Mouse (Mus musculus): ENCODE data around the gene Dnm3. TPM values are rescaled to one million over a fixed set of nuclear protein-coding genes. Genes with fewer than 3 reads are reported as not detected.

Gene Dnm3
- polyA plus RNA-seq, 1 experiment from 2014 or later, result 18.7 TPM

DNA sequence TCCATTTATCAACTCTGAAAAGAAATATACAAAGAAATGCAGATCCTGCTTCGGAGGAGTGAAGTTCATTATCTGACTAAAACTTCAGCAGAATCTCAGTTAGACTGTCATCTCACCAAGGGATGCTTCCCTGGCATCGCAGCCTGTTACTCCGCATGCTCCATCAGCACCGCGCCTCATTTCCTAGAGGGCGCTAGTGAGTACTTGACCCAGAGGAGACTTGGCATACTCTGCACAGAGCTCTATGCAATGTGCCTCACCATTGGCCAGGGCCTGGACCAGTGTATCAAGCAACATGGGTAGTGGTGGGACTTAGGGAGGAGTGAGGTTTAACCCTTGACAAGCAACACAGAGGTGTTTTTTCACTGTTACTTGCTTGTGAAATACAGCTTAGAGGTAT is 190.9 kb downstream of the Dnm3 start:
- Histone ChIP-seq H3K36me3 (no peaks in the 10 kb centered on the region), H3K9ac (replicated peaks) (no peak overlapping the region), H3K27ac (no peak overlapping the region), H3K4me2 (no peak overlapping the region), H3K4me3 (replicated peaks) (no peak overlapping the region), H3K27me3 (no peaks in the 10 kb centered on the region), H3K4me1 (replicated peaks) (peaks cover 9% of the 10 kb centered on the region), H3K9me3 (no peaks in the 10 kb centered on the region)
- WGBS, result 56% methylated on average over 6 of the region's 6 CpGs
- ATAC-seq (ENCODE audit: insufficient number of reproducible peaks, insufficient read depth, low FRiP score, low TSS enrichment, low read depth), result no peak

DNA sequence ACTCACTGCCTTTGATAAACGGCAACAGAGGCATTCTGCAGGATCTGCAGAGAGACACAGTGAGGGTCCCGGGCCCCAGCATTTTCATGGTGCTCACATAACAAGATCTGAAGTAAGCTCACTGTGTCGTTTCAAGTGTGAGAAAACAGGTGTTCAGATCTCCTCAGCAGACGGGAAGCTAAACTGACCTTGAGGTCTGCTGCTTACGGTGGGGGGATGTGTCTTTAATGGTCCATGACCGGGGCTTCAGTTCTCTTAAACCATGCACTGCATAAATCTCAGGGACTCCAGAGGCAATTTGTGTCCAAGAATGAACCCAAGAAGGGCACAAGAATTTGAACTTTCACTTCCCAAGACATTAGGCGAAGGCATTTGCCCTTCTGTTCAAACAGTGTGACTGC is 195.9 kb downstream of the Dnm3 start:
- WGBS, result 5% methylated on average over 7 of the region's 7 CpGs
- peak; percentile 83 for ATAC-seq (ENCODE audit: insufficient number of reproducible peaks, insufficient read depth, low FRiP score, low TSS enrichment, low read depth)
- Histone ChIP-seq H3K9ac (replicated peaks) (no peak overlapping the region), H3K4me2 (no peak overlapping the region), H3K9me3 (no peaks in the 10 kb centered on the region), H3K36me3 (no peaks in the 10 kb centered on the region), H3K27ac (peak overlapping the region; percentile 85), H3K27me3 (no peaks in the 10 kb centered on the region), H3K4me3 (replicated peaks) (no peak overlapping the region), H3K4me1 (replicated peaks) (peaks cover 20% of the 10 kb centered on the region)

DNA sequence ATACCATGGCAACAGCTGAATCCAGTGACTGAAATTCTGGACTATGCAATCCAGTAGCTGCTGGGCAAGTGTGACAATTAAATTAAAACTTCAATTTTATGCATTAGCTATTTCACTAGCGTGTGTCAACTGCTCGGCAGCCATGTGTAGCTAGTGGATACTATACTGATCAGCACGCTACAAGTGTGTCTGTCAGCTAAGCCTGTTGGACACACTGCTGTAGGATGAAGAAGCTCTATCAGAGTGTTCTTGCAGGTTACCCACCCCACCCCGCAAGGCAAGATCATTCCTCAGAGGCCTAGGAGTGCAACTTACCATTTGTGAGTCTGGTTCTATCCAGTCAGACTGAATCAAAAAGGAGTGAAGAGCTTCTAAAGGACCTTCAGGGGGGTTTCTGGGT is 197.8 kb downstream of the Dnm3 start:
- 91% methylated on average over 4 of the region's 4 CpGs for WGBS
- Histone ChIP-seq H3K4me2 (no peak overlapping the region), H3K4me1 (replicated peaks) (peaks cover 32% of the 10 kb centered on the region), H3K4me3 (replicated peaks) (no peak overlapping the region), H3K9ac (replicated peaks) (no peak overlapping the region), H3K27me3 (no peaks in the 10 kb centered on the region), H3K27ac (no peak overlapping the region), H3K9me3 (no peaks in the 10 kb centered on the region), H3K36me3 (no peaks in the 10 kb centered on the region)
- ATAC-seq (ENCODE audit: insufficient number of reproducible peaks, insufficient read depth, low FRiP score, low TSS enrichment, low read depth), result no peak

DNA sequence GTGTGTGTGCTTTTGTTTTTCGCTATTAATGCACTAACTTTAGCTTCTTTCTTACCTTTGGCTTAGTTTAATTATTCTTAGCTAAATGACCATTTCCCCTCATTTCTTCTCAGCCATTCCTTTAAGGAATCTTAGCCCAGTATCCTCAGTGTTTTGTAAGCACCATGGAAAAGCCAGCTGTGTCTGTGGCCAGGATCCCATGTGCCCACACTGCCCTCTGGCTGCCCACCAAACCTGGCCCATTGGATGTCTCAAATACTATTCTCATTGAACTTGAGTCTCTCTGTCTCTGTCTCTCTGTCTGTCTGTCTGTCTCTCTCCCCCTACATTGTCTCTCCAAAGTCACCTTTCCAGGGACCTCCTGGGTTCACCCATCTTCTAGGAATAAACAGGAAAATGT is 201.8 kb downstream of the Dnm3 start:
- no peak overlapping the region for H3K4me3 ChIP-seq (replicated peaks)
- no peaks in the 10 kb centered on the region for H3K36me3 ChIP-seq
- 83% methylated on average over 1 of the region's 1 CpGs for WGBS
- H3K4me2 ChIP-seq, result no peak overlapping the region
- no peak overlapping the region for H3K9ac ChIP-seq (replicated peaks)
- no peak for ATAC-seq (ENCODE audit: insufficient number of reproducible peaks, insufficient read depth, low FRiP score, low TSS enrichment, low read depth)
- H3K27me3 ChIP-seq, result no peaks in the 10 kb centered on the region
- peak overlapping the region; percentile 62 for H3K27ac ChIP-seq
- H3K4me1 ChIP-seq (replicated peaks), result peaks cover 26% of the 10 kb centered on the region
- H3K9me3 ChIP-seq, result no peaks in the 10 kb centered on the region

DNA sequence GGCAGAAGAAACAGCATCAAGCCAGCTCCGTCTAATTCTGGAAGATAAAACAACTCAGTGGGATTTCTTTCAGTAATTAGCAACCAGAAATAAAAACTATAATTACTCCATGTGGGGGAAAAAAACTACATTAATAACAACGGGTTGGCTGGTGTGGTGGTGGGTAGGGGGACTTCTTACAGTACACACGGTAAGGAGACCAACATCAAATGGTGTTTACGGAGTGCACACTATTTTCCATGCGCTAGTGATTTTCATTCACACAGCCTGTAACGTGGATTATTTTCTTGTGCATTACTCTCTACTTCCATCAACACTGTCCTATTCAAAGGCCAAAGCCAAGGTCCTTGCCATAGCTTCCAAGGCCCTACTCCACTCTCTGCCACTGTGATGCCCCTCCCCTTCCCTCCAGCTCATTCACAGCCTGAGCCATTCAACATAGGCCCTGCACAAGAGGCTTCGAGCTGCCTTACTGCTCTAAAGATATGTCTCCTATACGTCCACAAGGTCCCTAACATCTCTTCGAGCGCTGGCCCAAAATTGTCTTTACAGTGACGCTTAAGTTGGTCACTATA is 203.1 kb downstream of the Dnm3 start:
- H3K4me1 ChIP-seq (replicated peaks), result peaks cover 21% of the 10 kb centered on the region
- H3K36me3 ChIP-seq, result no peaks in the 10 kb centered on the region
- no peaks in the 10 kb centered on the region for H3K9me3 ChIP-seq
- 89% methylated on average over 11 of the region's 11 CpGs for WGBS
- H3K27ac ChIP-seq, result peak overlapping the region; percentile 62
- H3K4me2 ChIP-seq, result no peak overlapping the region
- H3K27me3 ChIP-seq, result no peaks in the 10 kb centered on the region
- no peak overlapping the region for H3K9ac ChIP-seq (replicated peaks)
- ATAC-seq (ENCODE audit: insufficient number of reproducible peaks, insufficient read depth, low FRiP score, low TSS enrichment, low read depth), result no peak
- H3K4me3 ChIP-seq (replicated peaks), result no peak overlapping the region

DNA sequence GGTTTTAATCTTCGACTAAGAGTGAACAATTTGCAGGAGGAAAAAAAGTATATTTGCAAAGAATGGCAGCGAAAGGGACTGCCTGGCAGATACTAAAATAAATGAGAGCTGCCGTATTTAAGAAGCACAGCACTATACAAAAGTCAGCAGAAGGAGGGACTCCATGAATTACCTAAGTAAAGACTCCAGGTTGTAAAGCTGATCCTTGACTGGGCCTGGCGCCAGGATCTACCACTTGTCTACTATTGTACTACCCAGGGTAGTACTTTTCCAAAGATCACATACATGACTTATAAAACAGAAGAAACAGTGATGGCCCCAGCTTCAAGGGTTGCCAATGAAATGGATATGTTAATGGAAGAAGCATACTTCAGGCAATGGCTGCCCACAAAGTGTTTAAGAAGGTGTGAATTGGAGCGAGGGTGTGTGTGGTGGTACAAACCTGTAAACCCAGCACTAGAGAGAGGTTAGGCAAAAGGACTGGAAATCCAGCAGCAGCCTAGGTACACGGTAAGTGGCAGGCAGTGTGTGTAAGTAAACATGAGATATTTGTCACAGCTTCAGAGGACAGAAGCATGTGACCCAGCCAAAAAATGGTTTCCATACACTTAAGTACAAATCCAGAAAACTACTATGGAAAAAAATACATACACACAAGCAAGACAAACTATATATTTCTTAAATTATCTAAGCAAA is 220.8 kb downstream of the Dnm3 start:
- Histone ChIP-seq H3K36me3 (no peaks in the 10 kb centered on the region), H3K4me3 (replicated peaks) (no peak overlapping the region), H3K9ac (replicated peaks) (no peak overlapping the region), H3K9me3 (no peaks in the 10 kb centered on the region), H3K27me3 (no peaks in the 10 kb centered on the region), H3K27ac (peak overlapping the region; percentile 56), H3K4me1 (replicated peaks) (peaks cover 40% of the 10 kb centered on the region), H3K4me2 (no peak overlapping the region)
- no peak for ATAC-seq (ENCODE audit: insufficient number of reproducible peaks, insufficient read depth, low FRiP score, low TSS enrichment, low read depth)
- 68% methylated on average over 6 of the region's 6 CpGs for WGBS

DNA sequence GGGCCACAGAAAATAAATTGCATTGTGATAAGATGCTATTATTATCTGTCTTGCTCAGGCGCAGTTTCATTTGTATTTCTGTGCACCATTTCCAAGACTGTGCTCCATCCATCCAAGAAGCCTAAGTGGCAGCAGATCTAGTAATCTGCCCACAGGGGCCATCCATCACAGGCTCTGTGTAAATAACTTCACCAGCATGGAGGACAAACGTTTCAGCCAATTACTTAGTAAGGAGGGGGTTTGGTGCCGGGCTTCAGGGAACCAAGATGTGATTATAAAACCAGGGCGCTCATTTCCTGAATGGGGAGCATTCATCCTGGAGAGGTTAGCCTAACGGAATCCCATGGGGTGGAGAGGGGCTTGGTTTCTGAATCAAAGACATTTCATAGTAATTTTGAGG is 222.9 kb downstream of the Dnm3 start:
- H3K9me3 ChIP-seq, result no peaks in the 10 kb centered on the region
- H3K36me3 ChIP-seq, result no peaks in the 10 kb centered on the region
- peak; percentile 72 for ATAC-seq (ENCODE audit: insufficient number of reproducible peaks, insufficient read depth, low FRiP score, low TSS enrichment, low read depth)

DNA sequence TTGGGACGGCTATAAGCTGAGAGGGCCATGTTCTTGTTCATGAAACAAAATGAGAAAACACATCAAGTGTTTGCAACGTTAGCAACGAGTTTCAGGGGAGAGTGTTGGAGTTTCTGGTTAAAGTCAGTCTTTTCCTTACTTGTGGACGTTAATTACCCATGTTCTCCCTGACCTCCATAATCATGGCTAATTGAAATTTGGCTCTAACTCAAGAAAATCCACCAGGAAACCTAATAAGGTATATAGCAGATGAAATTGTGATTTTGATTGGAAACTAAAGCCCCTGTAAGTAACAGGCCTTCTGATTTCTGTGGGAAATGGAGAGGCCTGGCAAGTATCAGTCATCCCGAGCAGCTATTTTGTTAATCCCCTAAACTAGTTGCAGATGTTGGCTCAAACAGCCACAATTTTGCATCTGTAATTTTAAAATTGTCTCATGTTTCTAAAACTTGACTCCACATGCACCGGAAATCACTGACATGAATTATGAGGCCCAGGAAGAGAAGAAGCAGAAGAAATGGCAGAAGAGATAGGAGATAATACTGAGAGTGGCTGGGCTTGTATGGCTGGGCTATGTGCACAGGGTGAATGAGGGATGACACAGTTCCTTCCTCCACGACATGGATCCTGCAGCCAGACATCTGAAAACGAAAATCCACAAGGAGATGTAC is 223.7 kb downstream of the Dnm3 start:
- Histone ChIP-seq H3K4me1 (replicated peaks) (peaks cover 40% of the 10 kb centered on the region), H3K9ac (replicated peaks) (no peak overlapping the region), H3K4me2 (no peak overlapping the region), H3K27ac (peak overlapping the region; percentile 90), H3K9me3 (no peaks in the 10 kb centered on the region), H3K4me3 (replicated peaks) (no peak overlapping the region), H3K27me3 (no peaks in the 10 kb centered on the region), H3K36me3 (no peaks in the 10 kb centered on the region)
- WGBS, result 10% methylated on average over 8 of the region's 8 CpGs
- ATAC-seq (ENCODE audit: insufficient number of reproducible peaks, insufficient read depth, low FRiP score, low TSS enrichment, low read depth), result no peak

More for the DNA sequence above, 222.9 kb downstream of the Dnm3 start:
- Histone ChIP-seq H3K9ac (replicated peaks) (no peak overlapping the region), H3K4me1 (replicated peaks) (peaks cover 40% of the 10 kb centered on the region), H3K27ac (peak overlapping the region; percentile 82), H3K4me2 (no peak overlapping the region), H3K4me3 (replicated peaks) (no peak overlapping the region), H3K27me3 (no peaks in the 10 kb centered on the region)
- WGBS, result 15% methylated on average over 5 of the region's 5 CpGs

DNA sequence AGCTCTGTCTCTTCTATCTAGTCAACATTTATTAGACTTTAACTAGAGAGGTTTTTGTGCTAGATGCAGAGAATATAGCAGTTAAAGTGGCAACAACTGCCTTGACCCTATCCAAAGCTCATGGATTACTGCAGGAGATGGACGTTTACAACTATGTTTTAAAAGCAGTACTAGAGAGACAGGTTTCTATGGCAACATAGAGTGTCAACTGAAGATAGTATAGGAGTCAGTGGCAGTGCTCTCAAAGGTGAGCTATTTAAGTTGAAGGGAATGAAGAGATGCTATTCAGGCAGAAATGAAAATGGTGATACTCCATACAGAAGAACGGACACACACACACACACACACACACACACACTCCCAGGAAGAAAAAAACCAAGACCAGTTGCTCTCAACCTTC is 225.0 kb downstream of the Dnm3 start:
- H3K4me1 ChIP-seq (replicated peaks), result peaks cover 43% of the 10 kb centered on the region
- no peaks in the 10 kb centered on the region for H3K27me3 ChIP-seq
- H3K4me3 ChIP-seq (replicated peaks), result no peak overlapping the region
- WGBS, result 57% methylated on average over 2 of the region's 2 CpGs
- H3K4me2 ChIP-seq, result no peak overlapping the region
- H3K9ac ChIP-seq (replicated peaks), result no peak overlapping the region
- no peaks in the 10 kb centered on the region for H3K36me3 ChIP-seq
- no peak for ATAC-seq (ENCODE audit: insufficient number of reproducible peaks, insufficient read depth, low FRiP score, low TSS enrichment, low read depth)
- no peaks in the 10 kb centered on the region for H3K9me3 ChIP-seq
- H3K27ac ChIP-seq, result peak overlapping the region; percentile 90

DNA sequence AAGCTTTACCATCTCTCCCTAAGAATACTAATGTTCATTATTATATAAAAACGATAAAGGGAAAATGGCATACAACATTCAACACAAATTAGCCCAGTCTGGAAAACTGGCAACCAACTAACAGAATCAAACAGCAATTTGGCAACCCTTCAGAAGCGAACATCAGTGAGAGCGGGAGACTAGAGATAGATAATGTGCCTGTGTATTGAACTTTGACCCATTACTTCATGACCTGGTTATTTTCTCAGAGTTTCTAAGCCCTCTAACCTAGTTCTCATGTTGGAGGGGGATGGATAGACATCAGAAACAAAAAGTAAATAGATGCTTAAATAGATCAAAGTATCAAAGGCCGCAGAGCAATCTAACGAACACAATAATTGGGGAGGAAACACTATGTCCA is 230.6 kb downstream of the Dnm3 start:
- H3K4me3 ChIP-seq (replicated peaks), result no peak overlapping the region

DNA sequence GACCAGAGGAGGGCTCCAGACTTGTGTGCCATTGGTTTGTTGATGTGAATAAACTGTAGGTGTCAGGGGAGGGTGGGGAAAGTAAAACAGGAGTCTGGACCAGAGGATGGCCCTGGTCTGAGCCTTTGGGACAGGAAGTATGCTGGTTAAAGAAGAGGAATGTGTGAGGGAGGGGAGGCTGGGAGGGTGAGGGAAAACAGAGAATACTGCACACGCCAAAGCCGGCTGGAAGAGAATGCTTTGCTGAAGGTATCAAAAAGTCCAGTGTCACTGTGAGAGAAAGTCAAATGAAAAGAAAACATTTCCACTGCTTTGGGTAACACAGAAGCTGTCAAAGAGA is 234.2 kb downstream of the Dnm3 start:
- H3K9me3 ChIP-seq, result no peaks in the 10 kb centered on the region
- H3K9ac ChIP-seq (replicated peaks), result no peak overlapping the region
- peak; percentile 32 for ATAC-seq (ENCODE audit: insufficient number of reproducible peaks, insufficient read depth, low FRiP score, low TSS enrichment, low read depth)
- no peak overlapping the region for H3K4me2 ChIP-seq
- no peak overlapping the region for H3K4me3 ChIP-seq (replicated peaks)
- peaks cover 27% of the 10 kb centered on the region for H3K4me1 ChIP-seq (replicated peaks)
- peak overlapping the region; percentile 60 for H3K27ac ChIP-seq
- H3K27me3 ChIP-seq, result no peaks in the 10 kb centered on the region
- H3K36me3 ChIP-seq, result no peaks in the 10 kb centered on the region
- 28% methylated on average over 2 of the region's 2 CpGs for WGBS

More for the DNA sequence above, 230.6 kb downstream of the Dnm3 start:
- H3K9me3 ChIP-seq, result no peaks in the 10 kb centered on the region
- peaks cover 22% of the 10 kb centered on the region for H3K4me1 ChIP-seq (replicated peaks)
- 88% methylated on average over 5 of the region's 5 CpGs for WGBS
- no peaks in the 10 kb centered on the region for H3K36me3 ChIP-seq
- H3K4me2 ChIP-seq, result no peak overlapping the region
- ATAC-seq (ENCODE audit: insufficient number of reproducible peaks, insufficient read depth, low FRiP score, low TSS enrichment, low read depth), result no peak
- no peak overlapping the region for H3K27ac ChIP-seq
- no peak overlapping the region for H3K9ac ChIP-seq (replicated peaks)
- no peaks in the 10 kb centered on the region for H3K27me3 ChIP-seq
